Mouse (Mus musculus) lung, postnatal 0 days (tissue): Measurements from ENCODE around the gene Limd2.

ENCODE experiments used
- CTCF ChIP-seq: IDR thresholded peaks from 2 replicates; pipeline ENCODE4 v1.5.1; 2016; ENCODE audit warnings: antibody characterized with exemption, mild to moderate bottlenecking
- EP300 ChIP-seq: IDR thresholded peaks from 2 replicates; pipeline ENCODE4 v1.6.1; 2016; ENCODE audit warnings: antibody characterized with exemption, mild to moderate bottlenecking, control low read depth

- TF ChIP-seq EP300 (no peak), CTCF (no peak)
Observed at GRCm38 (mm10) chr11:106173228-106173627, 12.6 kb upstream of the Limd2 start.
